Mouse (Mus musculus) intestine, embryonic 14.5 days (tissue): ENCODE data around the gene Clec11a. TPM values are rescaled to one million over a fixed set of nuclear protein-coding genes. Genes with fewer than 3 reads are reported as not detected.

Experiments used
- ATAC-seq: fragments of 200-750 bp; cut with Nextera tagmentation; replicated peaks from 2 replicates; pipeline ENCODE4 v1.8.0; 2017; ENCODE audit warnings: low read depth, moderate number of reproducible peaks, moderate TSS enrichment, moderate library complexity; ENCODE audit not compliant: low FRiP score, low TSS enrichment
- DNase-seq: peaks from one replicate; pipeline ENCODE4 v3.0.0-alpha.2; 2018; ENCODE audit warnings: low spot score
- H3K27ac ChIP-seq: fragments of 300-500 bp; sonication (generic); 2 replicates; pipeline ENCODE4 v1.5.1; 2014; ENCODE audit warnings: low read depth, mild to moderate bottlenecking, control low read depth
- H3K27me3 ChIP-seq: fragments of 300-500 bp; sonication (generic); replicated peaks from 2 replicates; pipeline ENCODE4 v1.6.1; 2014; ENCODE audit warnings: low read length, control low read depth; ENCODE audit not compliant: control insufficient read depth, insufficient read depth
- H3K36me3 ChIP-seq: fragments of 300-500 bp; sonication (generic); 2 replicates; pipeline ENCODE4 v1.6.1; 2014; ENCODE audit warnings: low read length, control low read depth; ENCODE audit not compliant: control insufficient read depth, insufficient read depth
- H3K4me1 ChIP-seq: fragments of 300-500 bp; sonication (generic); replicated peaks from 2 replicates; pipeline ENCODE4 v1.6.1; 2014; ENCODE audit warnings: low read length, control low read depth, mixed read lengths; ENCODE audit not compliant: control insufficient read depth, insufficient read depth
- H3K4me2 ChIP-seq: fragments of 300-500 bp; sonication (generic); 2 replicates; pipeline ENCODE4 v1.6.1; 2014; ENCODE audit warnings: low read length
- H3K4me3 ChIP-seq: fragments of 300-500 bp; sonication (generic); 2 replicates; pipeline ENCODE4 v1.5.1; 2014; ENCODE audit warnings: low read depth, low read length, control low read depth, mixed read lengths
- H3K9ac ChIP-seq: fragments of 300-500 bp; sonication (generic); 2 replicates; pipeline ENCODE4 v1.6.1; 2014; ENCODE audit warnings: mild to moderate bottlenecking, low read length
- H3K9me3 ChIP-seq: fragments of 300-500 bp; sonication (generic); 2 replicates; pipeline ENCODE4 v1.6.1; 2016; ENCODE audit warnings: low read length, control low read depth; ENCODE audit not compliant: control insufficient read depth
- WGBS: fragments of 180-500 bp; shearing (Covaris S2); extraction: QIAGEN DNeasy Blood & Tissue Kit; methylation state at CpG from one replicate; pipeline ENCODE4 v1.1.7; 2014; 5-methylcytosine and 5-hydroxymethylcytosine counted together
- polyA plus RNA-seq: library from polyadenylated mRNA; unstranded; fragments of >200 nt; fragmentation: Nextera tagmentation; extraction: Ambion mirVana; gene quantifications from 2 replicates; pipeline ENCODE4 v1.2.1, GENCODE M21; 2014

Gene Clec11a
- polyA plus RNA-seq, 1 experiment from 2014 or later: 5.4 TPM

DNA sequence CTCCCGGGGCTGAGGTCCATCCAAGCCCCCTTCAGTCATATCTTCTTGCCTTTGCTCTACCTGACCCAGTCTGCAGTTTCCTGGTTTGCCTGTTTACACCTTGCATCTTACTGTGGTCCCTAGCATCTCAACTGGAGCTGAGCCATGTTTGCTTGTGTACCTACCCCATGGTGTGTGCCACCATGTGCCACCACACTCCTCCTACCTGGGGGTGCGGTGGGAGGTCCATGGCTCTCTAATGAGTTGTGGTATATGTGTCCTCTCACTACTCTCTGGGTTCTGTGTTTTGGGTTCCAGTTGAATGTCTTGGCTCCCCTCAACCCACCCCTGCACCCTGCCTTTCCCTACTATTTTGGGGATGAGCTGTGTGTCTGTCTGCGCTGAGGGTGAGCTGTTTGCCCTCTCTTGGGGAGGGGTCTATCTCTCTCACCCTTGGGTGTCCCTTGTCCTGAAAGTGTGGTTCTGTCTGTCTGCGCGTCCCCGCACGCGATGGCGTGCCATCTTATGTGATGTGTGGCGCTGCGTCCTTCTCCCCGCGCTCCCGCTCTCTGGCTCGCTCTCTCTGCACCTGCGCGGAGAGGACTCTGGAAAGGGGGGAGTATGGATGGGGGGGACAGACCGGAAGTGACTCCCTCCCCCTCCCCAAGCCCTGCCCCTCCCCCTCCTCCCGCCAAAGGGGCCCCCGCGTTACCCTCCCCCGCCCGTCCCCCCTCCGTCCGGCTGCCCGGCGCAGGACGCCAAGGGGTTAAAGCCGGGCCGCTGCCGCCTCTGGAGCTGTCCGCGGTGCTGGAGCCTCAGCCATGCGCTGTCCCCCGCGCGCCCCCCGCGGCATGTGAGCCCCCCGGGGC lies 28.6 kb upstream of the Clec11a start:
- Histone ChIP-seq H3K4me3 (peak overlapping the region; percentile 31), H3K4me1 (no peaks in the 10 kb centered on the region; the same call in 1 of the 2 replicates), H3K27me3 (peaks cover 50% of the 10 kb centered on the region), H3K9ac (no peak overlapping the region), H3K27ac (no peak overlapping the region), H3K9me3 (no peaks in the 10 kb centered on the region), H3K4me2 (peak overlapping the region; percentile 64), H3K36me3 (no peaks in the 10 kb centered on the region)
- 3% methylated on average over 28 of the region's 40 CpGs for WGBS
- ATAC-seq: 0 out of 2 replicates have a peak, but pooled peaks have one; percentile 52
- no peak for DNase-seq

DNA sequence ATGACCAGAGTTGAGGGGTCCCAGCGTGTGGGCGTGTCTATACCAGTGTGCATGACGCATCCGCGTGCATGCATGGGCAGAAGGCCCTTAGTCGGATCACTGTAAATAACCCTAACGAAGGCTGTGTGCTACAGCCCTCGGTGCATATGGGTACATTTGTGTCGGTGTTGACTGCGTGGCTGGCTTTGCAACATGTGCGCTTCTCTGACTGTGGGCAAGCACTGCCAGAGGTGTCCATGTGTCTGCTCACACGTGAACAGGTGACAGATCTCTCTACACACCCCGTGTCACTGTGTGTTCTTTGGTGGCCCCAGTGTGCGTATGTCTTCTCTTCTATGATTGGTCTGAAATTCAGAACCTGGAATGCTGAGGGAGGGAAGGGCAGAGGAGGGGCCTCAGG lies 27.4 kb upstream of the Clec11a start:
- Histone ChIP-seq H3K4me3 (no peak overlapping the region), H3K9ac (no peak overlapping the region), H3K4me1 (no peaks in the 10 kb centered on the region; the same call in 1 of the 2 replicates), H3K9me3 (no peaks in the 10 kb centered on the region), H3K27ac (no peak overlapping the region), H3K36me3 (no peaks in the 10 kb centered on the region), H3K4me2 (no peak overlapping the region), H3K27me3 (peaks cover 44% of the 10 kb centered on the region)
- 70% methylated on average over 14 of the region's 14 CpGs for WGBS
- ATAC-seq (no peak), DNase-seq (no peak)

GRCm38 (mm10) chr7:44332336-44332735 lies 25.6 kb upstream of the Clec11a start:
- Histone ChIP-seq H3K9me3 (no peaks in the 10 kb centered on the region), H3K36me3 (no peaks in the 10 kb centered on the region), H3K4me2 (no peak overlapping the region), H3K27me3 (peaks cover 26% of the 10 kb centered on the region), H3K27ac (no peak overlapping the region), H3K4me1 (no peaks in the 10 kb centered on the region; the same call in 1 of the 2 replicates), H3K9ac (no peak overlapping the region), H3K4me3 (no peak overlapping the region)
- no peak for DNase-seq
- WGBS: 67% methylated on average over 3 of the region's 3 CpGs
- ATAC-seq: no peak

DNA sequence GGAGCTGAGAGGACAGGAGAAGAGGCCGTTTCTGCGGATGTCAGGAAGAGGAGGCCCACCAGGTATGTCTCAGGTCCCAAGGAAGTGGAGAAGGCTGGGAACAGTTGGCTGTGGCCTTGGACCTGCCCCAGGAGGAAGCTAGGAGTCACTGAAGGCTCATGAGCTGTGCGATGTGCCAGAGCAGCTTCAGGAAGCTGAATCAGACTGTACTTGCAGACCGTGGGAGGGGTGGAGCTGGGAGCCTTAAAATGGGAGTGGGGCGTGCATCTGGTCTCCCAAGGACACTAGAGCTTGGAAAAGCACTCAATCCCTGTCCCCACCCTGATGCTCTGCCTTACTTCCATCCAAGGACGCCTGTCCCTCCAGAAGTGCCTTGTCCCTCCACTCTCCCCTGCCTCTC lies 19.9 kb upstream of the Clec11a start:
- Histone ChIP-seq H3K27ac (no peak overlapping the region), H3K4me1 (no peaks in the 10 kb centered on the region), H3K27me3 (0 out of 2 replicates have a peak, but pooled peaks cover 3% of the 10 kb centered on the region), H3K4me3 (no peak overlapping the region), H3K4me2 (no peak overlapping the region), H3K9ac (no peak overlapping the region), H3K36me3 (no peaks in the 10 kb centered on the region), H3K9me3 (no peaks in the 10 kb centered on the region)
- 48% methylated on average over 6 of the region's 6 CpGs for WGBS
- ATAC-seq (no peak), DNase-seq (no peak)

DNA sequence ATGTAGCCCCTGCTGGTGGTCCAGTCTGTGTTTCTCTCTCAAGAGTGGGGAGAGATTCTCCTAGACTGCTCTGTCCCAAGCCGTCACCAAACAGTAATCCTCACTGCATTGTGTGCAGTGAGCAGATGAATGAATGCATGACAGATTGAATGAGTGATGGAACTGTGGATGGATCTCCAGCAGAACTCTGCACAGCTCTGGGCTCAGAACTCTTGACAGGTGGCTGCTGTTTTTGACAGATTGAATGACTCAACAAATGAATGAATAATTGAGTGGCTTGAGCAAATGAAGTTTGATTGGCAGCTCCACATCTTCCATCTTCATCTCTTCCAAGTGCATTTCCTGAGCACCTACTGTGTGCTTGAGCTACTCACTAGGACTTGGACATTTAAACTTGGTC lies 15.6 kb upstream of the Clec11a start:
- H3K9ac ChIP-seq: no peak overlapping the region
- no peaks in the 10 kb centered on the region for H3K4me1 ChIP-seq
- no peaks in the 10 kb centered on the region; the same call in 1 of the 2 replicates for H3K36me3 ChIP-seq
- WGBS: 79% methylated on average over 1 of the region's 1 CpGs
- DNase-seq (no peak), ATAC-seq (no peak)
- H3K9me3 ChIP-seq: no peaks in the 10 kb centered on the region
- no peak overlapping the region for H3K4me3 ChIP-seq
- no peak overlapping the region for H3K27ac ChIP-seq
- H3K4me2 ChIP-seq: no peak overlapping the region
- H3K27me3 ChIP-seq: 0 out of 2 replicates have a peak, but pooled peaks cover 3% of the 10 kb centered on the region

- no peak overlapping the region for H3K27ac ChIP-seq
- no peaks in the 10 kb centered on the region for H3K9me3 ChIP-seq
- no peak overlapping the region for H3K4me3 ChIP-seq
- H3K4me1 ChIP-seq: no peaks in the 10 kb centered on the region
- ATAC-seq (no peak), DNase-seq (no peak)
- H3K9ac ChIP-seq: no peak overlapping the region
- 0 out of 2 replicates have a peak, but pooled peaks cover 2% of the 10 kb centered on the region for H3K27me3 ChIP-seq
- no peak overlapping the region for H3K4me2 ChIP-seq
- 54% methylated on average over 8 of the region's 8 CpGs for WGBS
- no peaks in the 10 kb centered on the region; the same call in 1 of the 2 replicates for H3K36me3 ChIP-seq
Observed at GRCm38 (mm10) chr7:44320886-44321285, 14.2 kb upstream of the Clec11a start.

- Histone ChIP-seq H3K36me3 (no peaks in the 10 kb centered on the region; the same call in 1 of the 2 replicates), H3K4me1 (no peaks in the 10 kb centered on the region), H3K9me3 (no peaks in the 10 kb centered on the region), H3K4me2 (no peak overlapping the region), H3K27ac (no peak overlapping the region), H3K9ac (no peak overlapping the region), H3K27me3 (no peaks in the 10 kb centered on the region), H3K4me3 (no peak overlapping the region)
- WGBS: 34% methylated on average over 4 of the region's 4 CpGs
- no peak for DNase-seq
- no peak for ATAC-seq
Observed at GRCm38 (mm10) chr7:44317913-44318312, 11.2 kb upstream of the Clec11a start.

DNA sequence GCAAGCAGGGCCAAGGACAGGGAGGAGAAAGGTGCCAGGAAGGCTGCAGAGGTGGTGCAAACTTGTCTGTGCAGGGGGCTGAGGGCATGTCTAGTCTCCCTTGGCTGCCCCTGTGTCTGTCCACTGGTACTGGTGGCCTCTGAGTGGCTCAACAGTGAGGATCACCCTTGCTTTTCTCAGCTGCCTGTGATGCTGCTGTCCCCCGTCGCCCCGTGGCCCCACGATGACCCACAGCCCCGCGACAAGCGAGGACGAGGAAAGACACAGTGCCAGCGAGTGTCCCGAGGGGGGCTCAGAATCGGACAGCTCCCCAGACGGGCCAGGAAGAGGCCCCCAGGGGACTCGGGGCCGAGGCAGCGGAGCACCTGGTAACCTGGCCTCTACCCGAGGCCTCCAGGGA lies 5.8 kb upstream of the Clec11a start:
- no peaks in the 10 kb centered on the region for H3K36me3 ChIP-seq
- H3K27me3 ChIP-seq: no peaks in the 10 kb centered on the region
- 59% methylated on average over 16 of the region's 16 CpGs for whole genome bisulfite sequencing
- H3K4me3 ChIP-seq: no peak overlapping the region
- ATAC-seq: no peak
- peaks cover 21% of the 10 kb centered on the region for H3K4me1 ChIP-seq
- H3K27ac ChIP-seq: no peak overlapping the region
- no peaks in the 10 kb centered on the region for H3K9me3 ChIP-seq
- H3K4me2 ChIP-seq: no peak overlapping the region
- no peak for DNase-seq
- H3K9ac ChIP-seq: no peak overlapping the region
